Mouse (Mus musculus) midbrain, embryonic 12.5 days (tissue): ENCODE data around the gene Cbarp. TPM values are rescaled to one million over a fixed set of nuclear protein-coding genes. Genes with fewer than 3 reads are reported as not detected.

Experiments
- ATAC-seq: fragments of 200-750 bp; cut with Nextera tagmentation; 2 replicates; pipeline ENCODE4 v1.8.0; 2017; ENCODE audit warnings: low read depth, moderate TSS enrichment, moderate library complexity; ENCODE audit not compliant: low FRiP score
- H3K27ac ChIP-seq: fragments of 300-500 bp; sonication (generic); replicated peaks from 2 replicates; pipeline ENCODE4 v1.5.1; 2016; ENCODE audit warnings: mild to moderate bottlenecking
- H3K27me3 ChIP-seq: fragments of 300-500 bp; sonication (generic); 2 replicates; pipeline ENCODE4 v1.6.1; 2016; ENCODE audit warnings: mild to moderate bottlenecking
- H3K36me3 ChIP-seq: fragments of 300-500 bp; sonication (generic); 2 replicates; pipeline ENCODE4 v1.6.1; 2016
- H3K4me1 ChIP-seq: fragments of 300-500 bp; sonication (generic); 2 replicates; pipeline ENCODE4 v1.6.1; 2016
- H3K4me2 ChIP-seq: fragments of 300-500 bp; sonication (generic); replicated peaks from 2 replicates; pipeline ENCODE4 v1.6.1; 2016; ENCODE audit warnings: mild to moderate bottlenecking, moderate library complexity
- H3K4me3 ChIP-seq: fragments of 300-500 bp; sonication (generic); 2 replicates; pipeline ENCODE4 v1.5.1; 2016; ENCODE audit warnings: mild to moderate bottlenecking
- H3K9ac ChIP-seq: fragments of 300-500 bp; sonication (generic); replicated peaks from 2 replicates; pipeline ENCODE4 v1.6.1; 2016; ENCODE audit warnings: mild to moderate bottlenecking, moderate library complexity
- H3K9me3 ChIP-seq: fragments of 300-500 bp; sonication (generic); 2 replicates; pipeline ENCODE4 v1.6.1; 2016; ENCODE audit warnings: mild to moderate bottlenecking
- WGBS: fragments of 180-500 bp; shearing (Covaris S2); methylation state at CpG from one replicate; pipeline ENCODE4 v1.1.7; 2016; 5-methylcytosine and 5-hydroxymethylcytosine counted together
- polyA plus RNA-seq: library from polyadenylated mRNA; unstranded; fragments of >200 nt; fragmentation: Nextera tagmentation; extraction: Ambion mirVana; gene quantifications from 2 replicates; pipeline ENCODE4 v1.2.1, GENCODE M21; 2016

The Cbarp gene
- polyA plus RNA-seq, 1 experiment from 2014 or later = 19.3 TPM

DNA sequence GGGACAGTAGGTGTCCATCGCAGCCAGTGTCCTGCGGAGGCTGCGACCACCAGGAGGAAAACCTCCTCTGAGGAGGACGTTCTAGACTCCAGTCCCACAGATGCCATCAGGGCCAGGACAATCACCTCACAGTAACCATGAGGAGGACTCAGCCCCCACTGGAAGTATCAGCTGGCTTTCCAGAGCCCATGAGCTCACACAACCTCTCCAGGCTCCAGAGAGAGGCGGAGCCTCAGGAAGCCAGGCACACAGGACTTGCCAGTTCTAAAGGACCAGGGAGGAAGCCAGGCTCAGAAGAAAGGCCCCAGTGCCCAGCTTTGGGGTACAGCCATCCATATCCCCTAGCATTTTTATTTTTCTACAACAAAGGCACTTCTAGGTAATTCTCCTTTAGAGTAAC, 45.1 kb downstream of the Cbarp start:
- Histone ChIP-seq H3K9ac (0 out of 2 replicates have a peak overlapping the region, but pooled peaks have one; percentile 24), H3K27me3 (no peaks in the 10 kb centered on the region), H3K9me3 (no peaks in the 10 kb centered on the region), H3K36me3 (no peaks in the 10 kb centered on the region), H3K4me1 (peaks cover 10% of the 10 kb centered on the region), H3K4me2 (no peak overlapping the region), H3K27ac (no peak overlapping the region), H3K4me3 (no peak overlapping the region)
- WGBS = 85% methylated on average over 5 of the region's 5 CpGs
- no peak for ATAC-seq

DNA sequence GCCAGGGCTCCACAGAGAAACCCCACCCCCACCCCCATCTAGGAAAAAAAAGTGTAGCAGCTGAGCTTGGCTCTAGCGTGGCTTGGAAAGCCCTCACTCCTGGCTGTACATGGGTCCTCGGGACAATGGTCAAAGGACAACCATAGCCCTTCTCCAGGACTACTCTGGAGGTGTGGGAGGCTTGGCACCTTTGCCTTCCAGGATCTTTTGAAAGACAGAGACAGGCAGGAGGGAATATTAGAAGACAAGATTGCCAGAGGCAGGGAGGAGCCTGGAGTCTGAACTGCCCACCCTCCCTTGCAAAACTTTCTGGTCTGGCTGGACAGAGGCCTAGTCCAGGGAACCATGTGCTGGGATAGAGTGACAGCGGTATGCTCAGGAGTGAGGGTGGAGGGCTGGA, 46.0 kb downstream of the Cbarp start:
- 83% methylated on average over 3 of the region's 3 CpGs for WGBS
- no peak overlapping the region for H3K9ac ChIP-seq

DNA sequence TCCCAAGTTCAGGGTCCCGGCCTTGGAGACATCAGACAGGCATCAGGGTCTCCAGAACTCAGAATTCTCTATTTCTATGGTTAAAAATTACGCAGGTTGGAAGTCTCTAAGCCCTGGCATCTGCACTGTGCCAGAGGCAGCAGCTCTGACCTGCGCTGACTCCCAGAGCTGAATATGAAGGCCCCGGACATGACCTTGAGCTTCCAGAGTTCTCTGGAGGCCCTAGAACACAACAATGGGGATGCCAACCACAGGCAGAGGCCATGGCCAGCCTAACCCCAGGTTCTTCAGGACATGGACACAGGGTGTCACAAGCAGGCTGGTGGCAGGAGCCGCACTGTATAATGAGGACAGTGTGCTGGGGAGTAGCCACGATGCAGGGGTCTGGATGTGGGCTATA, 46.5 kb downstream of the Cbarp start:
- Histone ChIP-seq H3K4me2 (no peak overlapping the region), H3K36me3 (no peaks in the 10 kb centered on the region), H3K9ac (no peak overlapping the region), H3K27ac (no peak overlapping the region), H3K4me1 (peaks cover 10% of the 10 kb centered on the region), H3K9me3 (no peaks in the 10 kb centered on the region), H3K4me3 (no peak overlapping the region), H3K27me3 (no peaks in the 10 kb centered on the region)
- ATAC-seq = no peak
- WGBS = 91% methylated on average over 6 of the region's 6 CpGs

More for the DNA sequence above, 46.0 kb downstream of the Cbarp start:
- Histone ChIP-seq H3K9me3 (no peaks in the 10 kb centered on the region), H3K27me3 (no peaks in the 10 kb centered on the region), H3K36me3 (no peaks in the 10 kb centered on the region), H3K27ac (no peak overlapping the region), H3K4me1 (peaks cover 10% of the 10 kb centered on the region), H3K4me2 (no peak overlapping the region), H3K4me3 (no peak overlapping the region)
- ATAC-seq = no peak

DNA sequence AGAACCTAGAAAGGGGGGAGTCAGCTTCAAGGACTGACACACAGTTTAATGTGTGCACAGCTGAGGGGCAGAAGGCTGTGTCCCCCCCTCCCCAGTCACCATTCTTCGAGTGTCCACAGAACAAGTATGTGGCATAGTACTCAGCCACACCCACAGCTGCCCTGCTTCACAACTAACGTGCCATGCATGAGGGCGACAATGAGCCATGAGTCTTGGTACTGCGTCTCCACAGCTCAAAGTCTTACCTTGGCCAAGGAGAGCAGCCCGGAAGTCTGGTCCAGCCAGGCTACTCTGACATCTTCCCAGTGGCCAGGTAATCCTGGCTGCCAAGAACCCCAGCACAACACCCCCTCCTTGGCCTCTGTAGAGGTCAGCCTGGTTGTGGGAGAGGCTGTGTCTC, 47.9 kb downstream of the Cbarp start:
- Histone ChIP-seq H3K4me2 (no peak overlapping the region), H3K4me3 (no peak overlapping the region), H3K9ac (no peak overlapping the region), H3K4me1 (peaks cover 8% of the 10 kb centered on the region), H3K9me3 (no peaks in the 10 kb centered on the region), H3K36me3 (no peaks in the 10 kb centered on the region), H3K27ac (no peak overlapping the region), H3K27me3 (no peaks in the 10 kb centered on the region)
- no peak for ATAC-seq
- 86% methylated on average over 5 of the region's 5 CpGs for WGBS

DNA sequence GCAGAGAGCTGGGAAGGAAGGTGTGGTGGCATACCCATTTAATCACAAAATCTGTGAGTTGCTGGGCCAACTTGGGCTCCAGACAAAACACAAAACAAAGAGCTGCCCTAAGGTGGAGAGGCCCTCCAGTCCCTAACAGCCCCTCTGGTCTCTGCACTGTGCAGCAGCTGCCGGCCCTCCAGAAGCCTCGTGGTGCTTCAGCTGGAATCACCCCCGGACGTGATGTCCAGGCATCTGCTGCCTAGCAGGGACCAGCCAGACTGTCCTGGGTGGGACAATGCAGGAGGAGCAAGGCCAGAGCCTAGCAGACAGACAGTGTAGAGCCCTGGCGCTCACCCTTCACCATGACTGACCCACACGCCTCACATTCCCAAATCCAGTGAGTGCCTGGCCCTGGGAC, 49.1 kb downstream of the Cbarp start:
- no peak for ATAC-seq
- Histone ChIP-seq H3K27ac (no peak overlapping the region), H3K9ac (no peak overlapping the region), H3K36me3 (no peaks in the 10 kb centered on the region), H3K4me2 (no peak overlapping the region), H3K4me3 (no peak overlapping the region), H3K4me1 (no peaks in the 10 kb centered on the region), H3K9me3 (no peaks in the 10 kb centered on the region), H3K27me3 (no peaks in the 10 kb centered on the region)
- 98% methylated on average over 6 of the region's 6 CpGs for WGBS

DNA sequence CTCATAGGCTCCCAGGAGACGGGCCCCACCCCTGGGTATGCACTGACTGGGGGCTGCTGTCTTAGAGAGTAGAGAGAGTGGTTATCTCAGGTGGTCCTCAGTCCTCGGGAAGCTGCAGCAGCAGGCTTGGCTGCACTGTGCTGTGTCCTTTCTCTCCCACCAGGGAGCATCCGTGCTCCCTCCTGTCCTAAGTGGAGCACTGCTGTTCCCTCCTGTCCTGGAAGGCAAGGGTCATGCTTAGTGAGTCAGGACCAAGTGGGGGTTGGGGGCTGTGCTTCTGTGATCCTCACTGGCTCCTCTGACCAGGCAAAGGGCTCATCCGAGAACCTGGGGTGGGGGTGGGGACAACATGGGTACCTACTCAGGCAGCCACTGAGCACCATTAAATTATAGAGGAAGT, 51.5 kb downstream of the Cbarp start:
- WGBS = 60% methylated on average over 4 of the region's 4 CpGs
- ATAC-seq = no peak
- H3K9me3 ChIP-seq = no peaks in the 10 kb centered on the region
- peaks cover 12% of the 10 kb centered on the region; the same call in 1 of the 2 replicates for H3K36me3 ChIP-seq
- H3K4me1 ChIP-seq = no peaks in the 10 kb centered on the region
- no peaks in the 10 kb centered on the region for H3K27me3 ChIP-seq
- H3K4me2 ChIP-seq = no peak overlapping the region
- H3K9ac ChIP-seq = no peak overlapping the region
- H3K4me3 ChIP-seq = no peak overlapping the region
- no peak overlapping the region for H3K27ac ChIP-seq

DNA sequence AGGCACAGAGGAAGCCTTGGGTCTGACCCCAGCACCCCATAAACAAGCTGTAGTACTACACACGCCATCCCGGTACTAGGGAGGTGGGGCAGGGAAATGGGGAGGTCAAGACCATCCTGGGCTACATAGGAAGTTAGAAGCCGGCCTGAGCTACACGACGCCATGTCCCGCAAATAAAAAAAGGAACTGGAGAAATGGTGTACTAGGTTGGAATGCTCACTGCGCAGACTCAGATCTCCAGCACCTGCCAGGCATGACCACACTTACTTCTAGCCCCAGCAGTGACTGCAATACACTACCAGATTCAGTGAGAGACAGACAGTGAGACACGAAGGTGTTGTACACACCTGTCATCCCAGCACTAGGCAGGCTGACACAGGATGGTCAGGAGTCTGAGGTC, 53.2 kb downstream of the Cbarp start:
- H3K27ac ChIP-seq = no peak overlapping the region
- ATAC-seq = no peak
- H3K27me3 ChIP-seq = no peaks in the 10 kb centered on the region
- no peak overlapping the region for H3K4me2 ChIP-seq
- no peak overlapping the region for H3K9ac ChIP-seq
- H3K4me3 ChIP-seq = no peak overlapping the region
- no peaks in the 10 kb centered on the region for H3K9me3 ChIP-seq
- WGBS = 95% methylated on average over 8 of the region's 8 CpGs
- H3K36me3 ChIP-seq = peaks cover 27% of the 10 kb centered on the region
- no peaks in the 10 kb centered on the region for H3K4me1 ChIP-seq

DNA sequence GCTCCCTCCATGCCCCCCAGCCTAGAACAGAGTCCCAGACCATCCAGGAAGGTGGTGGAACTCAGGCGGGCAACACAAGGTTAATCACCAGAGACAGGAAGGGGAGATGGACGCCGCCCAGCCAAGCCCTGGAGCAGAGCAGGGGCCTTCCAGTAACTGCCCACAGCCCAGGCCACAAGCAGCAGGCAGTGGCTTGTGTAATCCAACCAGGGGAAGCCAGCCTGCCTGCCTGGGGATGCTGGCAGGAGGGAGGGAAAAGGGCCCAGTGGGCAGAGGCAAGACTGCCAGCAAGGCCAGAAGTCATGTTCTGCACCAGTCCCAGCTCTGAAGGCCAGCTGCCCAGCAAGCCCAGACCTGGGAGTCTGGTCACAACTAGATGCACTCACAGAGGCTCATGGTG, 53.8 kb downstream of the Cbarp start:
- Histone ChIP-seq H3K36me3 (peaks cover 33% of the 10 kb centered on the region), H3K4me1 (no peaks in the 10 kb centered on the region), H3K27ac (no peak overlapping the region), H3K9ac (no peak overlapping the region; the same call in 1 of the 2 replicates), H3K4me2 (no peak overlapping the region), H3K4me3 (no peak overlapping the region), H3K9me3 (no peaks in the 10 kb centered on the region), H3K27me3 (no peaks in the 10 kb centered on the region)
- 82% methylated on average over 3 of the region's 3 CpGs for WGBS
- ATAC-seq = no peak

DNA sequence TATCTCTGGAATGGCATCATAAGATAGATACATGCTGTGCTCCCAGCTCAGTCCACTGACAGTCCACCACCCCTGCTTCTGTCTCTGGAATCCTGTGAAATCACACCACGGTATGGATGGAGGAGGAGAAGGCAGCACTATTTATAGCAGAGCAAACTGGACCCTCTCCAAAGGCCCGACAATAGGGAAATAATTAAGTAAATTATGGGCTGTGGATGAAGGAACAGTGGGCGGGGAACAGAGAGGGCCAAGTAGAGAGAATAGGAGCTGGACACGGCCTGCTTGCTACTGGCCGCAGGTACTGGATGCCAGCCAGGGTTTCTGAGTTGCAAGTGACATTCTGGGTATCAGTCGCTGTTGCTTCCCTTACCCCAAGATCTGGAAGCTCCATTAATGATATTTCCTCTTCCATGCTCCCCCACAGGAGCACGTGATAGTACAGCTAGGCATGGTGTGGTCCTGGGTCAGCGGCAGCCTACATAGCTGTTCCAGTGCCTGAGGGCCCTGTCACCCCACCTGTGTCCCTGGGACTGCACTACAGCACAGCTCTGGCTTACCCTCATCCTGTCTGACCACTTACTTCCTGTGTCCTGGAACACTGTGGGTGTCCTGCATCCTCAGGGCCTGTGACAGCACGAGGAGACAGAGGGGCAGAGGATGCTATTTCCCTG, 55.7 kb downstream of the Cbarp start:
- Histone ChIP-seq H3K36me3 (peaks cover 52% of the 10 kb centered on the region), H3K4me2 (no peak overlapping the region), H3K27ac (no peak overlapping the region), H3K4me3 (no peak overlapping the region), H3K27me3 (no peaks in the 10 kb centered on the region), H3K4me1 (no peaks in the 10 kb centered on the region), H3K9ac (no peak overlapping the region; the same call in 1 of the 2 replicates), H3K9me3 (no peaks in the 10 kb centered on the region)
- WGBS = 91% methylated on average over 9 of the region's 9 CpGs
- no peak for ATAC-seq

DNA sequence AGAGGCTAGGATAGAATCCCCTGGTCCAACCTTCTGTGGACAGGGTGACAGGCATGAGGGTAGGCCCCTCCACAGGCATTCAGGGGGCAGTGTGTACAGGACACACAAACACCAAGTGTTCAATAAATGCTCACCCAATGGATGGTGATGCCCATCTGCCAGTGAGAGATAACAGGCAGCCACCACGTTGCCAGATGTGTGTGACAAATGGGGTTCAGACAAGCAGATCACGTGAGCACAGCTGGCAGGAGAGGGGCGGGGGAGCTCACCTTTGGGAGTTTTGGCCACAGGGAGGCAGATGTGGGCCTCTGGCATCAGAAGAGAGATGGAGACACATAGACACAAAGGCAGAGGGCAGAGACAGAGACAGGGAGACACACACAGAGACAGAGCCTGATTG, 59.6 kb downstream of the Cbarp start:
- no peak overlapping the region for H3K27ac ChIP-seq
- ATAC-seq = no peak
- H3K36me3 ChIP-seq = peaks cover 65% of the 10 kb centered on the region
- WGBS = 85% methylated on average over 3 of the region's 3 CpGs
- H3K4me3 ChIP-seq = no peak overlapping the region
- H3K9me3 ChIP-seq = no peaks in the 10 kb centered on the region
- no peaks in the 10 kb centered on the region for H3K27me3 ChIP-seq
- H3K4me2 ChIP-seq = no peak overlapping the region
- no peaks in the 10 kb centered on the region for H3K4me1 ChIP-seq
- H3K9ac ChIP-seq = no peak overlapping the region

Other genes starting within 250 kb of the Cbarp start
- gene Cfd, start 250.0 kb downstream of the Cbarp start, polyA plus RNA-seq = not detected in 2 replicates
- gene Med16, start 231.9 kb downstream of the Cbarp start, polyA plus RNA-seq = 65.4 and 68.4 TPM in 2 replicates
- 27.9 and 34.2 TPM in 2 replicates for gene Gm26602, start 230.0 kb downstream of the Cbarp start, polyA plus RNA-seq
- gene Kiss1r, start 223.9 kb downstream of the Cbarp start, polyA plus RNA-seq = 1.4 and 1.5 TPM in 2 replicates
- 157 and 167 TPM in 2 replicates for gene R3hdm4, start 219.6 kb downstream of the Cbarp start, polyA plus RNA-seq
- 4.0 and 5.6 TPM in 2 replicates for gene Arid3a, start 213.8 kb downstream of the Cbarp start, polyA plus RNA-seq
- gene Wdr18, start 180.7 kb downstream of the Cbarp start, polyA plus RNA-seq = 90.4 and 97.0 TPM in 2 replicates
- gene Grin3b, start 170.1 kb downstream of the Cbarp start, polyA plus RNA-seq = 0.39 and 0.54 TPM in 2 replicates
- gene Tmem259, start 156.5 kb downstream of the Cbarp start, polyA plus RNA-seq = 19.3 and 20.9 TPM in 2 replicates
- 109 and 168 TPM in 2 replicates for gene Cnn2, start 152.3 kb downstream of the Cbarp start, polyA plus RNA-seq
- 7.6 and 8.5 TPM in 2 replicates for gene Abca7, start 144.3 kb downstream of the Cbarp start, polyA plus RNA-seq
- 4.5 and 5.6 TPM in 2 replicates for gene Arhgap45, start 124.2 kb downstream of the Cbarp start, polyA plus RNA-seq
- 172 and 173 TPM in 2 replicates for gene Polr2e, start 101.0 kb downstream of the Cbarp start, polyA plus RNA-seq
- gene Gpx4, start 93.7 kb downstream of the Cbarp start, polyA plus RNA-seq = 483 and 524 TPM in 2 replicates
- gene Sbno2, start 35.3 kb downstream of the Cbarp start, polyA plus RNA-seq = 14.7 and 15.7 TPM in 2 replicates
- gene Stk11, start 25.0 kb downstream of the Cbarp start, polyA plus RNA-seq = 16.7 and 20.3 TPM in 2 replicates
- 379 and 384 TPM in 2 replicates for gene Atp5d, start 2.2 kb downstream of the Cbarp start, polyA plus RNA-seq
- gene Midn, start 7.4 kb upstream of the Cbarp start, polyA plus RNA-seq = 41.7 and 46.4 TPM in 2 replicates
- 227 and 233 TPM in 2 replicates for gene Cirbp, start 25.1 kb upstream of the Cbarp start, polyA plus RNA-seq
- 12.9 and 13.6 TPM in 2 replicates for gene 1600002K03Rik, start 32.1 kb upstream of the Cbarp start, polyA plus RNA-seq
- 114 and 127 TPM in 2 replicates for gene Efna2, start 38.6 kb upstream of the Cbarp start, polyA plus RNA-seq
- gene Mum1, start 85.6 kb upstream of the Cbarp start, polyA plus RNA-seq = 151 and 195 TPM in 2 replicates
- 205 and 213 TPM in 2 replicates for gene Ndufs7, start 108.3 kb upstream of the Cbarp start, polyA plus RNA-seq
- gene Gamt, start 120.2 kb upstream of the Cbarp start, polyA plus RNA-seq = 28.1 and 29.5 TPM in 2 replicates
- 61.2 and 71.3 TPM in 2 replicates for gene Dazap1, start 120.7 kb upstream of the Cbarp start, polyA plus RNA-seq
- 671 and 694 TPM in 2 replicates for gene Rps15, start 151.6 kb upstream of the Cbarp start, polyA plus RNA-seq
- gene Apc2, start 155.1 kb upstream of the Cbarp start, polyA plus RNA-seq = 181 and 193 TPM in 2 replicates
- gene 2310011J03Rik, start 179.7 kb upstream of the Cbarp start, polyA plus RNA-seq = 36.2 and 44.5 TPM in 2 replicates
- 2.4 and 3.7 TPM in 2 replicates for gene Pcsk4, start 188.7 kb upstream of the Cbarp start, polyA plus RNA-seq
- gene Reep6, start 189.1 kb upstream of the Cbarp start, polyA plus RNA-seq = 3.1 and 4.3 TPM in 2 replicates
- gene Adamtsl5, start 207.6 kb upstream of the Cbarp start, polyA plus RNA-seq = 0.38 and 0.79 TPM in 2 replicates
- gene Plk5, start 215.6 kb upstream of the Cbarp start, polyA plus RNA-seq = 0.31 and 0.52 TPM in 2 replicates
- gene Mex3d, start 246.8 kb upstream of the Cbarp start, polyA plus RNA-seq = 18.4 and 19.7 TPM in 2 replicates